Mouse (Mus musculus) cerebellum, adult 11 months (tissue): ENCODE results near the gene Zfp984.
A peak's percentile ranks its signal among the peaks of the same experiment; 100 is the strongest.
"Not testable (repeated sequence)": the region's sequence is repeated elsewhere in the genome, so short reads cannot be mapped to it uniquely, and the experiment has no call there.

ENCODE experiments used
- DNase-seq: peaks from one replicate; pipeline ENCODE4 v3.0.0; 2022

Gene Zfp984

DNA sequence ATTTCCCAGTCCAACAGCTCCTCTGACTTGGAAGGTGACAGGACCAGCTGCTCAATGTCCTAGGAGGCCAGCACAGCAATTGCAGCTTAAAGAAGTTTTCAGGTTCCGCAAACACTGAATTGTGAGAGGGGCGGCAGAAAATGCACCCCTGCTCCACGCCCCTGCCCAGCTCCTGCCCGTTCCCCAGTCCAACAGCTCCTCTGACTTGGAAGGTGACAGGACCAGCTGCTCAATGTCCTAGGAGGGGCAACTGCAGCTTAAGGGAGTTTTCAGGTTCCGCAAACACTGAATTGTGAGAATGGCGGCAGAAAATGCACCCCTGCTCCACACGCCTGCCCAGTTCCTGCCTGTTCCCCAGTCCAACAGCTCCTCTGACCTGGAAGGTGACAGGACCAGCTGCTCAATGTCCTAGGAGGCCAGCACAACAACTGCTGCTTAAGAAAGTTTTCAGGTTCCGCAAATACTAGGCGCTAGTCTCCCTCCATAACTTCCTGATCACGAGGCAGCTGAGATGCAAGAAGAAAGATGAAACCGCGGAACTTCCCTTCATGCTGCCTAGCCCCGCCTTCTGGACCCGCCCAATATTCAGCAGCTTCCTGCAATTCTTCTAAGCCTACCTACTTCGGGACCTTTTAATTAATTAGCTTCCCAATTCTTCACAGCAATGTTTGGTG is at the start of gene Zfp984:
Gene Zfp984 (minus strand): TSS at position 497 of the 674 bp plus-strand sequence.
- not testable (repeated sequence) for DNase-seq

- DNase-seq: no peak
These were observed 41.2 kb upstream of the Zfp984 start for GRCm38 (mm10) chr4:147850776-147851175.

GRCm38 (mm10) chr4:147848584-147848991 is 39.0 kb upstream of the Zfp984 start:
- DNase-seq: no peak

- DNase-seq: peak; percentile 64
These were observed 38.3 kb upstream of the Zfp984 start, which contains the start of gene Zfp933 for GRCm38 (mm10) chr4:147847614-147848583. Gene Zfp933 (minus strand): TSS chr4:147848366.

- DNase-seq: no peak
These were observed 33.3 kb upstream of the Zfp984 start for GRCm38 (mm10) chr4:147842871-147843270.

DNA sequence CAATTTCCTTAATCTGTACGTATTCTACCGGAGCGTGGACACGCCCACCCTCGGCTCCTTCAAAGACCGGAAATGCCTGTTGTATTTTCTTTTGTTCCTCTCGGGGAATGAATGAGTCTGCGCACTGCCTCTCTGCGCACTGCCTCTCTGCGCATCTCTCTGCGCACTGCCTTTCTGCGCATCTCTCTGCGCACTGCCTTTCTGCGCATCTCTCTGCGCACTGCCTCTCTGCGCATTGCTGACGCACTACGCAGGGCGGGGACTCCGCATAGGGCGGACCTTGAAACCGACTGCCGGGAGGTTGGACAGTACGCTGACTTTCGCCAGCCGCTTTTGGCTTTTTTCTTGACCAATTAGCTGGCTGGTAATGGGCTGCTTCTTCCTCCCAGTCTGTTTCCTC is 29.7 kb upstream of the Zfp984 start:
- peak; percentile 29 for DNase-seq

DNA sequence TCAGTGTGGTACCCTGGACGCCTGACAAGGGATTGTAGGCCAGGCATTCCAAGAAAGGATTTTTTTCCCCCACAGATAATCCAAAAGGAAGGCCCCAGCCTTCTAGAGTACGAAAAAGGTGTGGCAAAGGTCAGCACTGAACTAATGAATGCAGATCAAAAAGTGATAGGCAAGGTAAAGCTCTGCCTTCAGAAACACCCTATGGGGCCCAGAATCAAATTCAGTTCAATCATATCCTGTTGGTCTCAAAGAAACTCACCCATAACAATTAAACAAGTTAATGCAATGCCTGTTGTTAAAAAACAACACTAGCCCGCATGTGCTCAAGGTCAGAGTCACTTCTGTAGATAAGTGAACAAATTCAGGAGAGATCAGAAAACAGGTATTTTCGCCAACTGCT is 14.8 kb upstream of the Zfp984 start:
- no peak for DNase-seq

DNA sequence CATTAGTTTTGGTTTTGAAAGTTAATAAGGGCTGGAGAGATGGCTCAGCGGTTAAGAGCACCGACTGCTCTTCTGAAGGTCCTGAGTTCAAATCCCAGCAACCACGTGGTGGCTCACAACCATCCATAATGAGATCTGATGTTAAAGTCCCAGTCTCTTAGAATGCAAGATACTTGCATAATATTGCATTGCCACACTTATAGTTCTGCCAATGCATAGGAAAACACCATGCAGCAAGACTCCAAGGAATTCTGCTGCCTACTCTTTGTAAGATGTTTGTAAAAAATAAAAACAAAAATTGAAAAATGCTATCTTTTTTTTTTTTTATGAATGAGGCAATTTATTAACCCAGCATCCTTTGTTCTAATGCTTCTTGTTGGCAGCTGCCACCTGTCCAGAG is 11.8 kb upstream of the Zfp984 start:
- not testable (repeated sequence) for DNase-seq

- not testable (repeated sequence) for DNase-seq
These were observed 10.1 kb upstream of the Zfp984 start for GRCm38 (mm10) chr4:147819659-147820058.

- no peak for DNase-seq
These were observed 5.1 kb upstream of the Zfp984 start for GRCm38 (mm10) chr4:147814592-147815167.

GRCm38 (mm10) chr4:147813249-147813765 is 3.7 kb upstream of the Zfp984 start:
- DNase-seq: no peak

- not testable (repeated sequence) for DNase-seq
These were observed 347 bp upstream of the Zfp984 start for GRCm38 (mm10) chr4:147809966-147810304.

DNA sequence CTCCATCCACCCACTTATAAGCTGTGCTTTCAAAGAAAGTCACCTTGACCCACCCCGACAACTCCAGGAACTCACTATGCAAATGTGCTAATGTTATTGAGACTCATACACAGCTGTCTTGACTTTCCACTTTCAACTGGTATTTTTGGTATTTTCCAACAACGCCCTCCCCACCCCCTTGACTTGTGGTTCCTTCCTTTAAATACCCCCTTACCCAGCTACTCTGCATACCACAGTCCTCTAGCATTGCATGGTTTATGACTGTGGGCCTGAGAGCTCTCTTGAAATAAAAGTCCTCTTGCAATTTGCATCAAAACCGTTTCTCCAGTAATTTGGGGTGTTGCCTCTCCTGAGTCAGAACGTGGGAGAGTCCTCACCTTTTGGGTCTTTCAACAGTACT is 1.1 kb downstream of the Zfp984 start:
- DNase-seq: not testable (repeated sequence)

- not testable (repeated sequence) for DNase-seq
These were observed 14.3 kb downstream of the Zfp984 start for GRCm38 (mm10) chr4:147795308-147795707.

DNA sequence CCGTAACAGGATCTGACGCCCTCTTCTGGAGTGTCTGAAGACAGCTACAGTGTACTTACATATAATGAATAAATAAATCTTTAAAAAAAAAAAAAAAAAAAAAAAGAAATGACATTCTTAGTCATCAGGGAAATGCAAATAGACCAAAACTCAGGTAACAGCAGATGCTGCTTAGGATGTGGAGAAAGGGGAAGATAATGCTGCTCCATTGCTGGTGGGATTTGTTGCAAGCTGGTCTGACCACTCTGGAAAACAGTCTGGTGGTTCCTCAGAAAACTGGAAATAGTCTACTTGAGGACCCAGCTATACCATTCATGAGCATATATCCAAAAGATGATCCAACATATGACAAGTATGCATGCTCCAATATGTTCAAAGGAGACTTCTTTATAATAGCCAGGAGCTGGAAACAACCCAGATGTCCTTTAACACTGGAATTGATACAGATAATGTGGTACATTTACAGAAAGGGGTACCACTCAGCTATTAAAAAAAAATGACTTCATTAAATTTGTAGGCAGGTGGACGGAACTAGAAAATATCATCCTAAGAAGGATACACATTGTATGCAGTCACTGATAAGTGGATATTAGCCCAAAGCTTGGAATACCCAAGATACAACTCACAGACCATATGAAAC is 15.4 kb downstream of the Zfp984 start:
- not testable (repeated sequence) for DNase-seq

- not testable (repeated sequence) for DNase-seq
These were observed 16.1 kb downstream of the Zfp984 start for GRCm38 (mm10) chr4:147793390-147793916.

GRCm38 (mm10) chr4:147791729-147792128 is 17.9 kb downstream of the Zfp984 start:
- not testable (repeated sequence) for DNase-seq

GRCm38 (mm10) chr4:147746255-147746654 is 63.3 kb downstream of the Zfp984 start:
- DNase-seq: not testable (repeated sequence)

GRCm38 (mm10) chr4:147738636-147739369 is 70.8 kb downstream of the Zfp984 start:
- DNase-seq: not testable (repeated sequence)
